Mouse (Mus musculus) neural tube, embryonic 15.5 days (tissue): ENCODE data around the gene Prkn. TPM values are rescaled to one million over a fixed set of nuclear protein-coding genes. Genes with fewer than 3 reads are reported as not detected.

Experiments
- ATAC-seq: fragments of 200-750 bp; cut with Nextera tagmentation; 2 replicates; pipeline ENCODE4 v1.8.0; 2017; ENCODE audit warnings: mild to moderate bottlenecking, moderate TSS enrichment, moderate library complexity; ENCODE audit not compliant: low FRiP score
- H3K27ac ChIP-seq: fragments of 300-500 bp; sonication (generic); replicated peaks from 2 replicates; pipeline ENCODE4 v1.5.1; 2015; ENCODE audit warnings: mild to moderate bottlenecking, inconsistent platforms
- H3K27me3 ChIP-seq: fragments of 300-500 bp; sonication (generic); replicated peaks from 2 replicates; pipeline ENCODE4 v1.6.1; 2015; ENCODE audit warnings: inconsistent platforms
- H3K36me3 ChIP-seq: fragments of 300-500 bp; sonication (generic); 2 replicates; pipeline ENCODE4 v1.6.1; 2015; ENCODE audit warnings: inconsistent platforms
- H3K4me1 ChIP-seq: fragments of 300-500 bp; sonication (generic); 2 replicates; pipeline ENCODE4 v1.6.1; 2015; ENCODE audit warnings: inconsistent platforms
- H3K4me2 ChIP-seq: fragments of 300-500 bp; sonication (generic); 2 replicates; pipeline ENCODE4 v1.6.1; 2015; ENCODE audit warnings: inconsistent platforms, mild to moderate bottlenecking, moderate library complexity
- H3K4me3 ChIP-seq: fragments of 300-500 bp; sonication (generic); replicated peaks from 2 replicates; pipeline ENCODE4 v1.5.1; 2015; ENCODE audit warnings: mild to moderate bottlenecking, inconsistent platforms
- H3K9ac ChIP-seq: fragments of 300-500 bp; sonication (generic); replicated peaks from 2 replicates; pipeline ENCODE4 v1.6.1; 2015; ENCODE audit warnings: mild to moderate bottlenecking, inconsistent platforms
- H3K9me3 ChIP-seq: fragments of 300-500 bp; sonication (generic); replicated peaks from 2 replicates; pipeline ENCODE4 v1.6.1; 2016; ENCODE audit warnings: inconsistent platforms
- WGBS: fragments of 180-500 bp; shearing (Covaris S2); methylation state at CpG from one replicate; pipeline ENCODE4 v1.1.7; 2015; ENCODE audit warnings: mixed read lengths; 5-methylcytosine and 5-hydroxymethylcytosine counted together
- polyA plus RNA-seq: library from polyadenylated mRNA; unstranded; fragments of >200 nt; fragmentation: Nextera tagmentation; extraction: Ambion mirVana; gene quantifications from 2 replicates; pipeline ENCODE4 v1.2.1, GENCODE M21; 2015

Prkn gene
- polyA plus RNA-seq, 1 experiment from 2014 or later, result 4.8 TPM

DNA sequence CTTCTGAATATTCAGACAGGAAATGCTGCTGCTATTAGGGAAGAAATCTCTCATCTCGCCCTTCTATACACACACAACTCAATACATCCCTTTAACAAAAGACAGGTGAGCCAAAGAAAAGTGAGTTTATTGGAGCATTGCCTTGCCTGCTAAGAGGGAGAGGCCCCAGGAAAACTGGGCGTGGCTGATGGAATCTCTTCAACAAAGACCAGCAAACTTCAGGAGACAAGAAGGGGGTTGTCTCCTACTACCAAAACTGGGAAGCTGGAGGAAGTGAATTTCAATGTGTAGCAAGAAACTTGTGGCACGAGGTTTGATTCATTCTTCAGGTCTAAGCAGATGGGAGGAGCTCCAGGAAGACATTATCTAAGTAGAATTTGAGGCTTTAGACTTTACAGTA is 989.3 kb downstream of the Prkn start:
- H3K4me3 ChIP-seq, result no peak overlapping the region
- H3K27me3 ChIP-seq, result no peaks in the 10 kb centered on the region
- no peak overlapping the region for H3K9ac ChIP-seq
- no peak overlapping the region for H3K4me2 ChIP-seq
- no peak for ATAC-seq
- H3K27ac ChIP-seq, result no peak overlapping the region
- H3K36me3 ChIP-seq, result no peaks in the 10 kb centered on the region
- H3K4me1 ChIP-seq, result 0 out of 2 replicates have a peak, but pooled peaks cover 2% of the 10 kb centered on the region
- 73% methylated on average over 3 of the region's 3 CpGs for WGBS
- H3K9me3 ChIP-seq, result no peaks in the 10 kb centered on the region

GRCm38 (mm10) chr17:11837121-11837520 is 996.9 kb downstream of the Prkn start:
- Histone ChIP-seq H3K27me3 (no peaks in the 10 kb centered on the region), H3K4me2 (no peak overlapping the region), H3K27ac (no peak overlapping the region), H3K9ac (no peak overlapping the region), H3K4me1 (no peaks in the 10 kb centered on the region), H3K4me3 (no peak overlapping the region), H3K9me3 (no peaks in the 10 kb centered on the region), H3K36me3 (no peaks in the 10 kb centered on the region)
- ATAC-seq, result no peak
- 90% methylated on average over 3 of the region's 3 CpGs for WGBS

DNA sequence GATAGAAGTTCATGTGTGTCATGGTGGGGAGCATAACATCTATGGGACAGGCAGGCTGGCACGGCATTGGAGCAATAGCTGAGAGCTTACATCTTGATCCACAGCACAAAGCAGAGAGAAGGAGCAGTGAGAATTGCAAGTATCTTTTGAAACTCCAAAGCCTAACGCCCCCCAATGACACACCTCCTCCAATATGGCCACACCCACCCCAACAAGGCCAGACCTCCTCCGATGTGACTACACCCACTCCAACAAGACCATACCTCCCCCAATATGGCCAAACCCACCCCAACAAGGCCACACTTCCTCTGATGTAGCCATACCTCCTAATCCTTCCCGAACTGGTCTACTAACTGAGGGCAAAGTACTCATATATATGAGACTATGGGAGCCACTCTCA is 1004.3 kb downstream of the Prkn start:
- Histone ChIP-seq H3K4me3 (no peak overlapping the region), H3K9ac (no peak overlapping the region), H3K4me2 (no peak overlapping the region), H3K9me3 (no peaks in the 10 kb centered on the region), H3K27ac (no peak overlapping the region), H3K4me1 (no peaks in the 10 kb centered on the region), H3K27me3 (no peaks in the 10 kb centered on the region), H3K36me3 (no peaks in the 10 kb centered on the region)
- no peak for ATAC-seq
- 98% methylated on average over 4 of the region's 4 CpGs for WGBS

DNA sequence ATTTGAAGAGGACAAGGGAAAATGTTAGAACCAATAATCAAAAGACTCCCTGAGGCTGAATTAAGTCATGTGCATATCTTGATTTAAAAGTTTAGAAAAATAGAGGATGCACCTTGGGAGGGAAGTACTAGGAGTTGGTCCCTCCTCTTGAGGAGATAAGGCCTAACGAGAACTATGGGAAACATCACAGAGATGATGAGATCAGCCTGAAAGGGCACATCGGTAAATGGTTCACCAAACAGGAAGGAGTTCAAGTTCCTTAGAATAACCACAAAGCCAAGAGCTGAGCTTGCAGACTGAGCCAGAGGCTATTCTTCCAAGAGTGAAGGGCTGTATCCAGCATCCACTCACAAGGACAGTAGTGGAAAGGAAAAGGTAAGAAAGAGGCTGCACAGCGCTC is 1004.8 kb downstream of the Prkn start:
- Histone ChIP-seq H3K36me3 (no peaks in the 10 kb centered on the region), H3K9ac (no peak overlapping the region), H3K4me2 (no peak overlapping the region), H3K4me3 (no peak overlapping the region), H3K27ac (no peak overlapping the region), H3K4me1 (no peaks in the 10 kb centered on the region), H3K27me3 (no peaks in the 10 kb centered on the region), H3K9me3 (no peaks in the 10 kb centered on the region)
- no peak for ATAC-seq
- WGBS, result 92% methylated on average over 3 of the region's 3 CpGs

DNA sequence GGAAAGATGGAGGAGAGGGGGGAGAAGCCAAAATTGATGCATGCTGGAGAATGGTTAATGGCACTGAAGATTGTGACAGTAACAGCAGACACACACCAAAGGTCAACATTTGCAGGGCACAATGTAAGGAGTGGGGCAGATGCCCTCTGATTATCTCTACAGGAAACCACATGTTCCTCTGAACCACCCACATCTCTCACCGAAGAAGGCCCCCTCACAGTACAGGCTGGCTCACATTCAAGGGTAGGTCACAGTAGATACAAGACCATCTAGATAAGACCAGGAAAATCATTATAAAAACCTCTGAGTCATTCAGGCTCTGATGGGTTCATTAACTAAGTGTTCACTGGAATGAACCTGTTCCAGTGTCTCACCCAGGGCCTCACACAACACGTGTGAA is 1005.3 kb downstream of the Prkn start:
- no peak overlapping the region for H3K4me3 ChIP-seq
- no peaks in the 10 kb centered on the region for H3K27me3 ChIP-seq
- H3K36me3 ChIP-seq, result no peaks in the 10 kb centered on the region
- H3K9ac ChIP-seq, result no peak overlapping the region
- H3K4me1 ChIP-seq, result no peaks in the 10 kb centered on the region
- peak overlapping the region; percentile 34; the same call in 1 of the 2 replicates for H3K27ac ChIP-seq
- ATAC-seq, result no peak
- WGBS, result 70% methylated on average over 2 of the region's 2 CpGs
- no peaks in the 10 kb centered on the region for H3K9me3 ChIP-seq
- H3K4me2 ChIP-seq, result no peak overlapping the region

- Histone ChIP-seq H3K27me3 (no peaks in the 10 kb centered on the region), H3K4me3 (no peak overlapping the region), H3K4me1 (no peaks in the 10 kb centered on the region), H3K27ac (no peak overlapping the region), H3K36me3 (no peaks in the 10 kb centered on the region), H3K9me3 (no peaks in the 10 kb centered on the region), H3K9ac (no peak overlapping the region), H3K4me2 (no peak overlapping the region)
- no peak for ATAC-seq
- 85% methylated on average over 10 of the region's 10 CpGs for WGBS
Observed at GRCm38 (mm10) chr17:11854571-11854970, 1014.4 kb downstream of the Prkn start.

- H3K9me3 ChIP-seq, result no peaks in the 10 kb centered on the region
- no peaks in the 10 kb centered on the region for H3K27me3 ChIP-seq
- ATAC-seq, result no peak
- no peaks in the 10 kb centered on the region for H3K36me3 ChIP-seq
- H3K4me1 ChIP-seq, result no peaks in the 10 kb centered on the region
- H3K4me2 ChIP-seq, result no peak overlapping the region
- no peak overlapping the region for H3K9ac ChIP-seq
- 80% methylated on average over 7 of the region's 7 CpGs for WGBS
- H3K4me3 ChIP-seq, result no peak overlapping the region
- H3K27ac ChIP-seq, result no peak overlapping the region
Observed at GRCm38 (mm10) chr17:11858772-11859405, 1018.7 kb downstream of the Prkn start.

DNA sequence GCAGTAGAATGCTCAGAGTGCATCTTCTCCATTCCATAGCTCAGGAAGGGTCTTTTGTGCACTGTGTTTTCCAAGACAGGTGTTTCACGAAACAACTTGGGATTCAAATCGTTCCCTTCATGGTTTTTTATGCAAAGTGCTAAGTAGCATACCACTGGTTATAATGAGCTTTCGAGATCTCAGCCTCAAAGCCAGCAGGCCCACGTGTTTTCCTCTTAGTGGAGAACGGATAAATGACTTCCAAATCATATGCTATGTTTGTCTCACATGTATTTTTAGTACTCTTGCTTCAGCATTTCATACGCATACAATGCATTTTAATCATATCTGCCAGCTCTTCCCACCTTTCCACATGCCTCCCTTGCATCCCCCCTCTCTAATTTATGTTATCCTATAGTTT is 1021.0 kb downstream of the Prkn start:
- ATAC-seq, result no peak
- no peak overlapping the region for H3K4me2 ChIP-seq
- no peaks in the 10 kb centered on the region for H3K36me3 ChIP-seq
- no peak overlapping the region for H3K4me3 ChIP-seq
- H3K27ac ChIP-seq, result no peak overlapping the region
- 92% methylated on average over 6 of the region's 6 CpGs for WGBS
- H3K27me3 ChIP-seq, result no peaks in the 10 kb centered on the region
- no peaks in the 10 kb centered on the region for H3K4me1 ChIP-seq
- no peak overlapping the region for H3K9ac ChIP-seq
- H3K9me3 ChIP-seq, result no peaks in the 10 kb centered on the region

GRCm38 (mm10) chr17:11862360-11862759 is 1022.2 kb downstream of the Prkn start:
- no peak overlapping the region for H3K4me2 ChIP-seq
- no peaks in the 10 kb centered on the region for H3K4me1 ChIP-seq
- no peaks in the 10 kb centered on the region for H3K9me3 ChIP-seq
- no peak overlapping the region for H3K4me3 ChIP-seq
- H3K27me3 ChIP-seq, result no peaks in the 10 kb centered on the region
- H3K36me3 ChIP-seq, result no peaks in the 10 kb centered on the region
- 86% methylated on average over 2 of the region's 2 CpGs for WGBS
- no peak overlapping the region for H3K9ac ChIP-seq
- H3K27ac ChIP-seq, result no peak overlapping the region
- ATAC-seq, result no peak

- H3K9ac ChIP-seq, result no peak overlapping the region
- no peak overlapping the region for H3K4me2 ChIP-seq
- 89% methylated on average over 11 of the region's 11 CpGs for WGBS
- H3K4me3 ChIP-seq, result no peak overlapping the region
- no peaks in the 10 kb centered on the region; the same call in 1 of the 2 replicates for H3K27me3 ChIP-seq
- no peaks in the 10 kb centered on the region for H3K9me3 ChIP-seq
- H3K4me1 ChIP-seq, result no peaks in the 10 kb centered on the region
- no peaks in the 10 kb centered on the region for H3K36me3 ChIP-seq
- no peak for ATAC-seq
- H3K27ac ChIP-seq, result no peak overlapping the region
Observed at GRCm38 (mm10) chr17:11863017-11863416, 1022.8 kb downstream of the Prkn start.

GRCm38 (mm10) chr17:11866231-11866630 is 1026.0 kb downstream of the Prkn start:
- no peak for ATAC-seq
- WGBS, result 84% methylated on average over 3 of the region's 3 CpGs
- no peaks in the 10 kb centered on the region for H3K36me3 ChIP-seq
- no peaks in the 10 kb centered on the region for H3K9me3 ChIP-seq
- no peaks in the 10 kb centered on the region; the same call in 1 of the 2 replicates for H3K27me3 ChIP-seq
- H3K27ac ChIP-seq, result no peak overlapping the region
- H3K4me3 ChIP-seq, result no peak overlapping the region
- H3K9ac ChIP-seq, result no peak overlapping the region
- no peaks in the 10 kb centered on the region for H3K4me1 ChIP-seq
- no peak overlapping the region for H3K4me2 ChIP-seq

GRCm38 (mm10) chr17:11867334-11868095 is 1027.3 kb downstream of the Prkn start:
- Histone ChIP-seq H3K4me2 (no peak overlapping the region), H3K9ac (no peak overlapping the region), H3K36me3 (no peaks in the 10 kb centered on the region), H3K27ac (no peak overlapping the region), H3K27me3 (no peaks in the 10 kb centered on the region; the same call in 1 of the 2 replicates), H3K9me3 (no peaks in the 10 kb centered on the region), H3K4me1 (no peaks in the 10 kb centered on the region), H3K4me3 (no peak overlapping the region)
- WGBS, result 49% methylated on average over 13 of the region's 13 CpGs
- ATAC-seq, result no peak
